Mouse (Mus musculus): ENCODE data around the gene Entpd3. TPM values are rescaled to one million over a fixed set of nuclear protein-coding genes. Genes with fewer than 3 reads are reported as not detected.
"Not testable (repeated sequence)": the region's sequence is repeated elsewhere in the genome, so short reads cannot be mapped to it uniquely, and the experiment has no call there.

The Entpd3 gene
- polyA plus RNA-seq, 1 experiment from 2014 or later = not detected

- no peak overlapping the region for H3K9ac ChIP-seq
- no peak overlapping the region for H3K4me2 ChIP-seq
- no peak for ATAC-seq
- H3K4me3 ChIP-seq = no peak overlapping the region
- WGBS (ENCODE audit: insufficient replicate concordance) = 28% methylated on average over 8 of the region's 8 CpGs
- no peaks in the 10 kb centered on the region; the same call in 1 of the 2 replicates for H3K27me3 ChIP-seq (replicated peaks)
- 0 out of 2 replicates have a peak, but pooled peaks cover 9% of the 10 kb centered on the region for H3K9me3 ChIP-seq (replicated peaks)
- H3K4me1 ChIP-seq = no peaks in the 10 kb centered on the region
- no peaks in the 10 kb centered on the region for H3K36me3 ChIP-seq
- no peak overlapping the region for H3K27ac ChIP-seq
Observed at GRCm38 (mm10) chr9:120516720-120517119, 22.9 kb upstream of the Entpd3 start.

DNA sequence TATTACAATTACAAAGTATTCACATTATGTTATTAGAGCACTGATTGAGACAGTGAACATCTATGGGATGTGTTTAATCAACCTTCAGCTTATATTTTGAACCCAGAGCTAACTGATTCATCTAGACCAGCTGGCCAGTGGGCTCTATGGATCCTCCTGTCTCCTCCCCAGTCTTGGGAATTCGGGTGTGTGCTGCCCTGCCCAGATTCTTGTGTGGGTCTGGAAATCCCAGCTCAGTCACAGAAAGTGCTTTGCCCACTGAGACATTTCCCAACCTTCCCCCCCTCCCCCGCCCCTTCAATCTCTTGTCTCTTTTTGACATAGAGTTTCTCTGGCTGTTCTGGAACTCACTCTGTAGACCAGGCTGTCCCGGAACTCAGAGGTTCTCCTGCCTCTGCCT is 20.7 kb upstream of the Entpd3 start:
- Histone ChIP-seq H3K4me1 (no peaks in the 10 kb centered on the region), H3K4me3 (no peak overlapping the region)
- WGBS (ENCODE audit: insufficient replicate concordance) = 52% methylated on average over 3 of the region's 3 CpGs

DNA sequence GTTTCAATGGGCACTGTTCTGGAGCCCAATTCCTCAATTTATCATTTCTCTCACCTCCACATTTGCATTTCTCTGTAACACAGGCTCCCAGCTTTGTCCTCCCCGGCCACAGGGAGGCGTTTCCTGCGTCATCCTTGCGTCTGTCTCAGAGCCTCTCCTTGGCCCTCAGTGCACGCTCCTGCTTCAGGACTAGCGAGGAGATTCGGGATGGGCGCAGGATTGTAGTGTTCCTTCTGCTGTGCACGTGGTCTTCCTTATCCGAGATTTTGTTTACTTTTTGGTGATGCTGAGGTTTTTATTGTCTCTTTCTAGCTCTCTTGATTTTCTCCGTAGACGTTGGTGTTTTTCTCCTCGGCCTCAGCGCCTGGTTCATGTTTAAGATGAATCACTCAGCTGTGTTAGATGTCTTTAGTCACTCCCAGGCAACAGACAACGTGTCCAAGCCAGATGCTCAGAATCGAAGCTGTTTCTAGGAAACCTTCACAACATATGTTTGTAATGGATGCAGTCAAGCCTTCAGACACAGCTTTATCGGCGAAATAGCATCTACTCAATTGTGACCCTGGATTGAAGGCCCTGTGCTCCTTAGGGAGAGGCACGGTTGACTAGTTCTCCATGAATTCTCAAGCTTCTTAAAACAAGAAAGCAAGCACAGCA is 20.0 kb upstream of the Entpd3 start:
- ATAC-seq = no peak
- no peak overlapping the region for H3K27ac ChIP-seq
- no peak overlapping the region for H3K9ac ChIP-seq
- H3K9me3 ChIP-seq (replicated peaks) = no peaks in the 10 kb centered on the region
- H3K27me3 ChIP-seq (replicated peaks) = peaks cover 6% of the 10 kb centered on the region; the same call in 1 of the 2 replicates
- 60% methylated on average over 19 of the region's 19 CpGs for WGBS (ENCODE audit: insufficient replicate concordance)
- no peaks in the 10 kb centered on the region for H3K4me1 ChIP-seq
- H3K4me2 ChIP-seq = no peak overlapping the region
- no peak overlapping the region for H3K4me3 ChIP-seq
- H3K36me3 ChIP-seq = no peaks in the 10 kb centered on the region

More for the DNA sequence above, 20.7 kb upstream of the Entpd3 start:
- Histone ChIP-seq H3K9me3 (replicated peaks) (no peaks in the 10 kb centered on the region), H3K9ac (no peak overlapping the region), H3K27me3 (replicated peaks) (peaks cover 6% of the 10 kb centered on the region; the same call in 1 of the 2 replicates), H3K36me3 (no peaks in the 10 kb centered on the region), H3K27ac (no peak overlapping the region), H3K4me2 (no peak overlapping the region)
- ATAC-seq = no peak

- Histone ChIP-seq H3K27me3 (replicated peaks) (peaks cover 6% of the 10 kb centered on the region; the same call in 1 of the 2 replicates), H3K36me3 (no peaks in the 10 kb centered on the region), H3K4me3 (no peak overlapping the region), H3K27ac (no peak overlapping the region), H3K9me3 (replicated peaks) (no peaks in the 10 kb centered on the region), H3K4me2 (no peak overlapping the region), H3K9ac (no peak overlapping the region), H3K4me1 (no peaks in the 10 kb centered on the region)
- no peak for ATAC-seq
- WGBS (ENCODE audit: insufficient replicate concordance) = 42% methylated on average over 1 of the region's 1 CpGs
Observed at GRCm38 (mm10) chr9:120521161-120521560, 18.5 kb upstream of the Entpd3 start.

DNA sequence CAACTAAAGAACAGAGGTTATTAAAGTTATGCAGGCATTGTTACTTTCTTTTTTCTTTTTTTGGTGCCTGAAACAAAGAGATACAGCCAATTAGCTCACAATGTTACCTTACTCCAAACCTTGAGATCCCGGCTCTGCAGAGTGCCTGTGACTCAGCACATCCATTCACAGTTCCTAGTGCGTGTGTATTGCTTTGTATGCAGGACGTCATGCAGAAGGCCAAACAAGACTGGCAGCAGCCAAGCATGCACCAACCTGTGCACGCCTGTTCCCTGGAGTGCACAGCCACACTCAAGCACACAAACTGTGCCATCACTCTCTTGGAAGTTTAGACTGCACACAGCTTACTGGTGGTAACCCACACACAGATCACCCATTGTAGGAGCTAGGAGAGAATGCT is 12.3 kb upstream of the Entpd3 start:
- Histone ChIP-seq H3K4me2 (no peak overlapping the region), H3K27ac (no peak overlapping the region), H3K36me3 (no peaks in the 10 kb centered on the region), H3K9ac (no peak overlapping the region), H3K4me1 (no peaks in the 10 kb centered on the region), H3K4me3 (no peak overlapping the region), H3K9me3 (replicated peaks) (no peaks in the 10 kb centered on the region), H3K27me3 (replicated peaks) (0 out of 2 replicates have a peak, but pooled peaks cover 3% of the 10 kb centered on the region)
- no peak for ATAC-seq
- 59% methylated on average over 4 of the region's 4 CpGs for WGBS (ENCODE audit: insufficient replicate concordance)

GRCm38 (mm10) chr9:120527919-120528318 is 11.7 kb upstream of the Entpd3 start:
- H3K9ac ChIP-seq = no peak overlapping the region
- ATAC-seq = no peak

DNA sequence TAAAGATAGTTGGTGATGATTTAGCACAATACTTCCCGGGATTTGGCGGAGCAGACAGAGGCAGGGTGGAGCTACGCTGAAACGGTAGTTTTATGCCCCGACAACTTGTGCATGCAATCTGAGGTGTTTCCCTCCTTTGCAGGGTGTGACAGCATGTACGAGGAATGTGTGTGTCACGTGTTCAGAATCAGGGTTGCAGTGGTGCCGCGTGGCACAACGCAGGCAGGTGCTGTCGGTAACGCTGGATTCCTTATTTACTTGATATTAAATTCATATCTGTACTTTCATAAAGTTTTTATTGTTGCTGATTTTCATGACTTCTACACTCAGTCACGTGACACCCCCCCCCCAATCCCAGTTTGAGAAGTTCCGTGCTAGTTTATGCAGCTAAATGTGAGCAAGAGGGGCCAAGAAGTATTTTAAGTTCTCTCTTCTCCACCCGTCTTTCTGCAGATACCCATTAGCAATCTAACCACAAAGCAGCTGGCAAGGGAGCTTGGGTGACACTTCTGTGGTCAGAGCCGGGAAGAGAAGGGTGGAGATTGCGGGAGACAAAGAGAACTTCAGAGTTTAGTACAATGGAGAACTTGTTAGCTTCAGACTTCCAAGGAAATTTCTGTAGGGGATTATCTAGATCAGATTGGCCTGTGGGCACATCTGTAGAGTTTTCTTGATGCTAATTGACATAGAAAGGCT is 10.7 kb upstream of the Entpd3 start:
- no peaks in the 10 kb centered on the region for H3K4me1 ChIP-seq
- no peak overlapping the region for H3K9ac ChIP-seq

More at GRCm38 (mm10) chr9:120527919-120528318, 11.7 kb upstream of the Entpd3 start:
- H3K27me3 ChIP-seq (replicated peaks) = no peaks in the 10 kb centered on the region
- no peak overlapping the region for H3K27ac ChIP-seq
- H3K9me3 ChIP-seq (replicated peaks) = peaks cover 2% of the 10 kb centered on the region; the same call in 1 of the 2 replicates
- no peak overlapping the region for H3K4me3 ChIP-seq
- H3K4me2 ChIP-seq = no peak overlapping the region
- 73% methylated on average over 8 of the region's 8 CpGs for WGBS (ENCODE audit: insufficient replicate concordance)
- no peaks in the 10 kb centered on the region for H3K36me3 ChIP-seq
- H3K4me1 ChIP-seq = no peaks in the 10 kb centered on the region

GRCm38 (mm10) chr9:120530471-120530870 is 9.1 kb upstream of the Entpd3 start:
- H3K27ac ChIP-seq = no peak overlapping the region
- 72% methylated on average over 5 of the region's 5 CpGs for WGBS (ENCODE audit: insufficient replicate concordance)
- no peaks in the 10 kb centered on the region for H3K4me1 ChIP-seq
- H3K36me3 ChIP-seq = no peaks in the 10 kb centered on the region
- no peak for ATAC-seq
- H3K4me3 ChIP-seq = no peak overlapping the region
- H3K9ac ChIP-seq = no peak overlapping the region
- no peak overlapping the region for H3K4me2 ChIP-seq
- peaks cover 7% of the 10 kb centered on the region; the same call in 1 of the 2 replicates for H3K9me3 ChIP-seq (replicated peaks)
- no peaks in the 10 kb centered on the region for H3K27me3 ChIP-seq (replicated peaks)

More for the DNA sequence above, 10.7 kb upstream of the Entpd3 start:
- peaks cover 7% of the 10 kb centered on the region; the same call in 1 of the 2 replicates for H3K9me3 ChIP-seq (replicated peaks)
- H3K27me3 ChIP-seq (replicated peaks) = no peaks in the 10 kb centered on the region
- H3K4me3 ChIP-seq = no peak overlapping the region
- WGBS (ENCODE audit: insufficient replicate concordance) = 68% methylated on average over 17 of the region's 17 CpGs
- H3K4me2 ChIP-seq = no peak overlapping the region
- ATAC-seq = no peak
- H3K27ac ChIP-seq = no peak overlapping the region
- no peaks in the 10 kb centered on the region for H3K36me3 ChIP-seq

- Histone ChIP-seq H3K36me3 (no peaks in the 10 kb centered on the region), H3K4me3 (no peak overlapping the region), H3K9ac (no peak overlapping the region), H3K9me3 (replicated peaks) (peaks cover 7% of the 10 kb centered on the region; the same call in 1 of the 2 replicates), H3K4me2 (no peak overlapping the region), H3K27me3 (replicated peaks) (0 out of 2 replicates have a peak, but pooled peaks cover 7% of the 10 kb centered on the region), H3K27ac (no peak overlapping the region), H3K4me1 (no peaks in the 10 kb centered on the region)
- no peak for ATAC-seq
- 70% methylated on average over 6 of the region's 6 CpGs for WGBS (ENCODE audit: insufficient replicate concordance)
Observed at GRCm38 (mm10) chr9:120532062-120532461, 7.6 kb upstream of the Entpd3 start.

DNA sequence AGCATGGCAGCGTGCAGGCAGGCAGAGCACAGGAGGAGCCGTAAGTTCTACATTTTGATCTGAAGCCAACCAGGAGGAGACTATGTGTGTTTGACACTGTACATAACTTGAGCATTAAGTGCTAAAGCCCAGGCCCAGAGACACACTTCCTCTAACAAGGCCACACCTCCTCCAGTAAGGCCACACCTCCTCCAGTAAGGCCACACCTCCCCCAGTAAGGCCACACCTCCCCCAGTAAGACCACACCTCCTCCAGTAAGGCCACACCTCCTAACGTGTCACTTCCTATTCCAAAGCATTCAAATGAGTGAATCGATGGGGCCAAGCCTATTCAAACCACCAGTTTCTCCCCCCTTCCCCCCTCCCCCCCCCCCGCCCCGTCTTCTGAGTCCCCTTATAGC is 6.9 kb upstream of the Entpd3 start:
- no peak overlapping the region for H3K27ac ChIP-seq
- peaks cover 7% of the 10 kb centered on the region; the same call in 1 of the 2 replicates for H3K9me3 ChIP-seq (replicated peaks)
- no peak overlapping the region for H3K4me3 ChIP-seq
- H3K4me1 ChIP-seq = no peaks in the 10 kb centered on the region
- H3K4me2 ChIP-seq = no peak overlapping the region
- WGBS (ENCODE audit: insufficient replicate concordance) = 67% methylated on average over 5 of the region's 6 CpGs
- peaks cover 12% of the 10 kb centered on the region for H3K27me3 ChIP-seq (replicated peaks)
- ATAC-seq = no peak
- H3K36me3 ChIP-seq = no peaks in the 10 kb centered on the region
- H3K9ac ChIP-seq = no peak overlapping the region

DNA sequence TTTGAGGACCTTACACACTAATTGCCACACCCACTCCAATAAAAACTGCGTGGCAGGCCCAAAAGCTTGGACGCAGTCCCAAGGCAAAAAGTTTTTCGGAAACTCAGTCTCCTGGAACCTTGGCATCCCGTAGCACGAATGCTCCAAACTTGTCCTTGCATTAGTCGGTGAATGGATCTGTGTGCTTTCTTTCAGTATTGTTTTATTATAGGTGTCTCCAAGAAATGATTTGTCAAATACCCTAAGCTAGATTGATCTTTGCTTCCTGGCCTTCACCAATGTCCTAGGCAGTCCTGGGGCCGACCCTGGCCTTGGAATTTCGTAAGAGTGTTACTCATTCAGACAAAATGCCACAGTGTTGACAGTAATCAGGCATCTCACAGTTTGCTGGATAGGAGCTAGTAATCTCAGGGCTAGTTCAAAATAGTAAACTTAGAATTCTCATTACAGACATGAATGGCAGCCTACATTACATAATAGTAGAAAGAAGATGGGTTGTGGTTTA is 6.1 kb upstream of the Entpd3 start:
- H3K36me3 ChIP-seq; H3K4me2 ChIP-seq; H3K4me3 ChIP-seq; H3K27ac ChIP-seq; H3K4me1 ChIP-seq; ATAC-seq; H3K9ac ChIP-seq; H3K9me3 ChIP-seq (replicated peaks): not testable (repeated sequence)
- 77% methylated on average over 8 of the region's 8 CpGs for WGBS (ENCODE audit: insufficient replicate concordance)
- H3K27me3 ChIP-seq (replicated peaks) = peaks cover 20% of the 10 kb centered on the region

DNA sequence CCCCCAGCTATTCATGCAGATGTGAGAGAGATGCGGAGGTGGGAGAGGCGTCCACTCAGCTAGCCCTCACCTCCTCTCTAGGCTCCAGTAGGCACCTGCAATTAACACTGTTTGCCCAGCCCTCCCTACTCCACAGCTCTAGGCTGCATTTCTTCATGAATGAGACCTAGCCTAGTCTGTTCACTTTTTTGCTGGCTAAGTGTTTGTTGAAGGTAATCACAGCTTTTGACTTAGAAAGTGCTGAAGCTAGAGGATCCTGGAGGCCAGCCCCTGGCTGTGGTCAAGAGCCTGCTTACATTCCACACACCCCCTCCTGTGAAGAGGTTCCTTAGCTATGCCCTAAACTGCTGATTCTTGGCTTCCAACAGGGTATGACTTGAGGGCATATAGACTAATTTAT is 1.8 kb downstream of the Entpd3 start:
- H3K27ac ChIP-seq = no peak overlapping the region
- H3K4me3 ChIP-seq = no peak overlapping the region
- no peaks in the 10 kb centered on the region for H3K36me3 ChIP-seq
- no peaks in the 10 kb centered on the region for H3K9me3 ChIP-seq (replicated peaks)
- peaks cover 7% of the 10 kb centered on the region for H3K4me1 ChIP-seq
- ATAC-seq = no peak
- WGBS (ENCODE audit: insufficient replicate concordance) = 13% methylated on average over 2 of the region's 2 CpGs
- H3K4me2 ChIP-seq = no peak overlapping the region
- peaks cover 63% of the 10 kb centered on the region for H3K27me3 ChIP-seq (replicated peaks)
- no peak overlapping the region for H3K9ac ChIP-seq
